Mouse (Mus musculus) c-Kit-positive CD71-positive TER-119-negative erythroid progenitor cells, embryonic 14.5 days (primary cell): ENCODE data around the gene Accs.

Experiments
- DNase-seq: peaks from one replicate; pipeline ENCODE4 v3.0.0-alpha.2; 2013; ENCODE audit warnings: low read depth

Accs gene

DNA sequence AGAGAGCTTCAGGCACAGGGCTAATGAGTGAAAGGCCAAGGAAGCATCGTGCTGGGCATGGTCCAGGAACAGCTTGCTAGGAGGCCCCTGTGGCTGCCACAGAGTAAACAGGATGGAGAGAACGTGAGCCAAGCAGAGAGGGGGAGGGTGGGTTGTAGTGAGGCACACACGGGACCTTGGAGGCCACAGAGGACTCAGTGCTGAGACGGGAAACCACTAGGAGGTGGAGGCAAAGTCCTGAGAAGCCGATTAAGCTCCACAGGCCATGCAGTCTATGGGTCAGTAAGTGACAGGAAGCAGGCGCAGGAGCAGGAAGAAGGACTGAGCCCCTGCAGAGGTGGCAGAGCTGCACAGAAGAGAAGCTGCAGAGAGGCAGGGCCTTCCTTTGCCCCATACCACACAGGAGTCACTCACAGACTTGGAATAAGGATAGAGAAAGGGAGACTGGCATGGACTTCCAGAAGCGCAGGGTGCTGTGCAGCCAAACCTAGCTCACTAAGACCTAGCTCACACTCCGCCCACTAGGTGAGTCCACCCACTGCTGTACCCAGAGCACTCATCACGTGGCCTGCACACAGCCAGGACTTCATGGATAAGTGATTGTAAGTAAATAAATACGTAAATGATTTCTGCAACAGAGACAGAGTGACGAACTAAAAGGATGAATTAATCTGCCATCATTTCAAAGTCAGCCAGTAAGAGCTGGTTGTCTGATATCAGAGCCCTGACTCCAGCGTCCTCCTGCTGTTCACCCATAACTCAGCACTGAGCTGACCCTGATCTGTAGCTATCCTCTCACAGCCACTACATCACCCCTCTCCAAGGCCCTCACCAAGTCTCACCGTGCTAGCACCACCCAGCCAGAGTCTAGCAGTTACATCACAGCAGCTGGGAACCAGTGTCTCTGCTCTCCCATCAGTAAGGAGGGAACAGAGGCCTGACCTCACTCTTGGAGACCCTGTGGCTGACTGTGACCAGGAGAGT lies 57.9 kb downstream of the Accs start:
- no peak for DNase-seq

DNA sequence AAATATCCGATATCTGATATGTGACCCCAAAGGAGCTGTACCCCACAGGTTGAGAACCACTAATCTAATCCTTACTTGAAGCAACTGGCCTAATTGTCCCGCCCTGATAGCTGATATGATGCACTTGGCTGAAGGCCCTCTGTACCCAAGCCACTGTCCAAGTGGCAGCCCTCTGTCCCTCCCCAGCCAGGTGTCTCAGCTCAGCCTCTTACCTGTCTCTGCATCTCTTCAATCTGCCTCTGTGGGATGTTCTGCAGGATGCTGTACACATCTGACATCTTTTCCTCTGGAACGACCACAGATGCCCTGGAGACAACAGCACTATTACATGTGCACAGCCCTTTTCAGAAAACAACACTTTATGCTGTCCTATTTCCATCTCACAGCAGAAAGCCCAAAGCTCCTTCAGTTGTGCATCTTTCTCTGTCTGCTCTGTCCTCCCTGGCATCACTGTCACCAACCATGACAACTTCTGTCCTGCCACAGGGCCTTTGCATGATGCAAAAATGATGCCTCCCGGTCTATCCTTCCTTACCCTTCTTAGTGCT lies 58.9 kb downstream of the Accs start:
- no peak for DNase-seq

DNA sequence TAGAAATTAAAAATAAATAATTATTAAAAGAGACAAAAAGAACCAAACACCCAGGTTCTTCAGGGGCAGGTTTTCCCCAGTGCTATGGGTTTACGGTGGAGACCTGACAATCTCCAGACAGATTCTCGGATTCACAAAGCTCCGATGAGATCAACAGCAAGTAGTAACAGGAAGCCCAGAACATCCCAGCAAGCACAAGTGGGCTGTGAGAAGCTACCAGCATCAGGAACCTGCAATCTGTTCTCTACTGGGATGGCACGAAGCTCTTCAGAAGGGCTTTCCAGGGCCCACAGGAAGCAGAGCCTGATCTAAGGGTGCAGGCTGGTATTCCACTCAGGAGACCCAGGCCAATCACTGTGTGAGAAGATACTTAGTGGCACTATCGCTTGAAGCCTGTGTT lies 61.2 kb downstream of the Accs start:
- no peak for DNase-seq

DNA sequence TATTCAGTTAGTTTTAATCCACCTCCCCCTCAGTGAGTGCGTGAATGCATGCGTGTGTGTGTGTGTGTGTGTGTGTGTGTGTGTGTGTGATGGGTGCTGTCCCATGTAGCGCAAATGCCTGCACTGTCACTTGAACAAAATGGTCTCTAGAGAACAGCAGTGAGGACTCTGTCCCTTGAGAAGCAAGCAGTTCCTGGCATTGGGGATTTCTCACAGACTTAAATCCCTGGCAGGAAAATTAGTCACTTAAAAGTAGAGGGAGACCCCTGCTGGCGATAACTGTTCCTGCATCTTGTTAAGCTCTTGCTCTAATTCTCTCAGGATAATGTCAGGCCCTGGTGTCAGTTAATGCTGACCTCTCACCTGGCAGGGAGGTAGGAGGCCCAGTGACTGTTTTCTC lies 63.6 kb downstream of the Accs start:
- DNase-seq: peak; percentile 59

DNA sequence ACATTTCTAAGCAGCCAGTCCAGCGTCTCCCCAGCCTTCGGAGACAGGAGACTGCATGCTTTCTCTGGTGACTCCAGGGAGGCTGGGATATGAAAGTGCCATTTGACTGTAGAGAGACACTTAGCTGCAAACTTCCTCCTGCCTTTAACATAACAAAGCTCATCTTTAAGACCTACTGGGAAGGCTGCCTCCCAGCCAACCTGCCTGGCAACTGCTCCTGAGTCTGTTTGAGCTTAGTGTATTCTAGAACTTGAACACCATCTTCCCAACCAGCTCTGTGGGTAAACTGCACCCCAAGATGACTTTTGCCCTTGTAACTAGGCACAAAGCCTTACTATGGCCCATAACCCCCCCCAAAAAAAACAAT lies 64.3 kb downstream of the Accs start:
- DNase-seq: no peak

DNA sequence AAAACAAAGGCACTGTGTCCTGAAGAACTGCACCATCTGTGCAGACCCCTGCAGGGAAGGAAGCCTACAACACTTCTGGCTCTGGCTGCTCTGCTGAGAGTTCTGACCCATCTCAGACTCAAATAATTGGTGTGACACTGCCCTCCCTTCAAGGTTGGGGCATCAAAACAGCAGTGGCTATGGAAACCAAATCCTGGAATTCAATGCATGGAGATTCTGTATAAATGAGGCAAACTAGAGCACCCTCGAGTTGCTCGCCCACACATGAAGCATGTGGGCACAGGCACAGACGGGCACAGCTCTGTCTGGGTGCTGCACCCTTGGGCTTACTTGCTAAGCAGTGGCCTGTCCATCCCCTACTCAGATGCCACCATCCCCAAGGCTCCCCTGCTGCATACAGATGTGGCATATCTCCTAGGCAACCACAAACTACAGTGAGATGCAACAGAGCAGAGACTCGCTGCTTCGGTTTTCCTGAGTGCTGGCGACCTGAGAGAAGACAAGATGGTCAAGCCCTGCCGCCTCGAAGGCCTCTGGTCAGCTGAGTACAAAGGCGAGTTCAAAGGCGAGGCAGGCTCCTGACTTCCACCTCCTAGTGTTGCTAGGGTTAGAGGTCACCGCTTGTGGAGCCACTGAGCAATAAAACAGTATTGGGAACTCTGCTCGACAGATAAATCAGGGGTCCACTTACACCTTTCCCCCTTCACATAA lies 64.9 kb downstream of the Accs start:
- DNase-seq: no peak

DNA sequence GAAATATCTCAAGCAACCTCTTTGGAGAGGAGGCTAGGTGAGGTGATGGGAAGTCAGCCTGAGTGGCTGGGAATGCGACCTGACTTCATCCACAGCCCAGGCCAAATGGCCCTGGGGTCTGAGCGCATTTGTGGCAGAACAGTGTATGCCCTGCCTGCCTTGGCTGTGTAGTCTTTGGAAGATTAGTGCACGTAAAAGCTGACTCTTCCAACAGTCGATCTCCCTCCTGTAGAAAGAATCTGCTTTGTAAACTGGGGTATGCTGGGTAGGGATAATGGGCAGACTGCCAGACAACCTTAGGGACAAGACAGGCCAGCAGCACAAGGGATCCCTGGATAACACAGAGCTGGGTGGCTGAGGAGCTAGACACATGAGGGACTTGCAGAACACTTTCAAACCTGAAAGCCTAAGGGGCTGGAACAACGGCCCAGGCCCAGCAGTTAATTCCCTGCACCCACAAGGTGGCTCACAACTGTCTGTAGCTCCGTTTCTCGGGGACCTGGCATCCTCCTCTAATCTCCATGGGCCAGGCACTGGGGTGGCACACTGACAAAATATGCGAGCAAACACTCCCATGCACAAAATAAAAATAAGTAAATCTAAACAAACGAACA lies 65.7 kb downstream of the Accs start:
- no peak for DNase-seq
